Mouse (Mus musculus): ENCODE results near the gene Nin. TPM values are rescaled to one million over a fixed set of nuclear protein-coding genes. Genes with fewer than 3 reads are reported as not detected.

The Nin gene
- total RNA-seq, 2 experiments from 2014 or later = 61.9 to 79.5 TPM

DNA sequence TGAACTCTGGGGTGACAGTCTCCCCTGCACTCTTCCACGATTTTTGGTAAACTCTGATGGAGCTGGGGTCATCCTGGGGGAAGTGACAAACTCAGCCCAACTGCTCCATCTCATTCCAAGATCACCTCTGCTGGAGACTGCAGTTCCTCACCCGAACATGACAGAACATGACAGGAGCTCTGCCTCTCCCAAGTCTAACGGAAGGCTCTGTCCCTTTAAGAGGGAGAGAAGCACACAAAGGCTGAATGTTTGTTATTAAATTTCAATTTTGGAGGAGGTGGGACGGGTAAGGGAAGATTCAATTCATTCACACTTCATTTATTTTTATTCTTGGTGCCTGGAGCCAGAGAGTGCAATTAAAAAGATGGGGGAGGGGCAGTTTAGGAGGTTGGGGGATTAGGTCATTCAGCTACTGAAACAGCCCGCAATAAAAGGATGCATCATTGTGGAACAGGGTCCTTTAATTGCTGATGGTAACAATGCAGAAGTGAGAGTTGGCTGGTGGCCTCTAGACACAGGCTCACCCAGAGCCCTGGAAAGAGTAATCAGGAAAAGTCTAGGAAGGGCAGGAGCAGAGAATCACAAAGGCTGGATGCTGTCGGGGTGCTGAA lies 44.8 kb downstream of the Nin start:
- Histone ChIP-seq H3K27ac (no peak overlapping the region), H3K4me3 (no peak overlapping the region)
- no peak for TF ChIP-seq CTCF (conservative IDR thresholded peaks at IDR 0.05)
- no peak for DNase-seq (ENCODE audit: low spot score in 2 of 2)

- DNase-seq (ENCODE audit: low spot score in 2 of 2) = peak in 1 of 2 experiments; percentile 45
- Histone ChIP-seq H3K27ac (no peak overlapping the region), H3K4me3 (no peak overlapping the region)
- TF ChIP-seq CTCF (conservative IDR thresholded peaks at IDR 0.05) = no peak
Measured at GRCm38 (mm10) chr12:70067849-70068248, 45.7 kb downstream of the Nin start.

DNA sequence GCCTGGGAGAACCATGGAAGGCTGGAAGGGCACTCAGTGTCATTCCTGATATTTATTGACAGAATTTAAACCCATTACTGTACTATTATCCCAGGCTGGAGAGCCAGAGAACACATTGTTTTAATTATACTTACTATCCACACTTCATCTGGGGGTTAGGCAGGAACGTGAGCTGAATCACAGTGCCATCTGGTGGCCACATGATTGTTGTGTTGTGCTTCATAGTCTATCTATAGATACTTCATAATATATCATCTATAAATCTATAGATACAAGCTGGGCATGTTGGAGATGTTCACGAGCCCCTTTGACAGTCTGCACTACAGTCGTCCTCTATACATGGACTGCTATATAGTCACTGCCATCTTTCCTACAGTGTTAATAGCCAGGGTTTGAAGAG lies 51.4 kb downstream of the Nin start:
- no peak overlapping the region for H3K27ac ChIP-seq
- TF ChIP-seq CTCF (conservative IDR thresholded peaks at IDR 0.05) = peak; percentile 90
- DNase-seq (ENCODE audit: low spot score in 2 of 2) = peak in 1 of 2 experiments; percentile 36
- H3K4me3 ChIP-seq = no peak overlapping the region

GRCm38 (mm10) chr12:70058956-70059851 lies 54.3 kb downstream of the Nin start:
- peak; percentile 64 for TF ChIP-seq CTCF (conservative IDR thresholded peaks at IDR 0.05)
- H3K27ac ChIP-seq = peak overlapping the region; percentile 68

DNA sequence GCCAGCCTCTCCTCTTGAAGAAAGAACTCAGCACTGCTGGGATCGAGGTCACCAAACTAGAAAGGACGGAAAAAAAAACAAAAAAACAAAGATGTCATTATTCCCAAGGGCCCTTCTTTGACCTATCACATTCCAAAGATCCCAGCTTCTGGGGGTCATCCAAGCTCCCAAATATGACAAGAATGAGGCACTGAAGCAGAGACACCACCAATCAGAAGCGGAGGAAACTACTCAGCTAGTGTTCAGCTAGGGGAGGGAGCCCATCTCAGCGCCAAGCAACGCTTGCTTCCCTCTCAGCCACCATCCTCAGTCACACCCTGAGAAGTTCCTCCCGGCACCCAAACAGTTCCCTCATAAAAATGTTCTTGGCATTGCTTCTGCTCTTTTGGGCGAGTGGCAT lies 62.8 kb downstream of the Nin start:
- H3K4me3 ChIP-seq = no peak overlapping the region
- TF ChIP-seq CTCF (conservative IDR thresholded peaks at IDR 0.05) = no peak
- H3K27ac ChIP-seq = 0 out of 2 replicates have a peak overlapping the region, but pooled peaks have one; percentile 39
- no peak for DNase-seq (ENCODE audit: low spot score in 2 of 2)

More at GRCm38 (mm10) chr12:70058956-70059851, 54.3 kb downstream of the Nin start:
- DNase-seq (ENCODE audit: low spot score in 2 of 2) = no peak
- no peak overlapping the region for H3K4me3 ChIP-seq

DNA sequence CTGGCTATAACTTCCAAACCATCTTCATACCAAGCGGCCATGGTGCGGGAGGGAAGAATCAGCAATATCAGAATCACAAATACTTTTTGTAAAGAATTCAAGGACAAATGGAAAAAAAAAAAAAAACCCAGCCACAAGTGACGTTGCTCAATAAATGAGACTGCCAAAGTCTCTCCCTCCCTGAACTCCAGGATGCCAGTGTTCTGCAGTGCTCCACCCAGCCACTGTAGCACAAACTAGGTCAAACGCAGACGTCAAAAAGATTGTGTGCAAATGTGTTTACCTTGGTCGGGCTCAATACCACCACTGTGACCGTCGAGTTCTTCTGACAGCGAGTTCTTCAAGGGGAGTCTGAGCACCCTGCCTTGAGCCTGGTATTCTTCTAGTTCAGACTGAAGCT lies 64.8 kb downstream of the Nin start:
- TF ChIP-seq CTCF (conservative IDR thresholded peaks at IDR 0.05) = no peak
- Histone ChIP-seq H3K27ac (no peak overlapping the region), H3K4me3 (no peak overlapping the region)
- no peak for DNase-seq (ENCODE audit: low spot score in 2 of 2)

DNA sequence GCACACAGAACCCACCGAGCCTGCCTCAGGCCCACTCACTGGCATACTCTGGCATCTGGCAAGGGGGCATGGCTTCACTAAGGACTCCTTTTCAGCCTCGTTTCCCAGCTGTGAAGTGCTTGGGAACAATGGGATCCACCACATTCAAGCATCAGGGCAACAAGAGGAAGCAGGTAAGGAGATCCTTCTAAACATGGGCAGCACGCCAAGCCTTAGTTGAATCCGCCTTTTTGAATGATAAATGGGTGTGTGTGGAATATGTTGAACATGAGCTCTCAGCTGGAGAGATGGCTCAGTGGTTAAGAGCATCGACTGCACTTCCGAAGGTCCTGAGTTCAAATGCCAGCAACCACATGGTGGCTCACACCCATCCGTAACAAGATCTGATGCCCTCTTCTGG lies 66.2 kb downstream of the Nin start:
- 0 out of 2 replicates have a peak overlapping the region, but pooled peaks have one; percentile 2 for H3K27ac ChIP-seq
- peak; percentile 38; the same call in 1 of the 2 replicates for TF ChIP-seq CTCF (conservative IDR thresholded peaks at IDR 0.05)
- no peak overlapping the region for H3K4me3 ChIP-seq
- no peak for DNase-seq (ENCODE audit: low spot score in 2 of 2)

GRCm38 (mm10) chr12:70044353-70044752 lies 69.2 kb downstream of the Nin start:
- Histone ChIP-seq H3K4me3 (no peak overlapping the region), H3K27ac (peak overlapping the region; percentile 82)
- TF ChIP-seq CTCF (conservative IDR thresholded peaks at IDR 0.05) = no peak
- DNase-seq (ENCODE audit: low spot score in 2 of 2) = no peak

DNA sequence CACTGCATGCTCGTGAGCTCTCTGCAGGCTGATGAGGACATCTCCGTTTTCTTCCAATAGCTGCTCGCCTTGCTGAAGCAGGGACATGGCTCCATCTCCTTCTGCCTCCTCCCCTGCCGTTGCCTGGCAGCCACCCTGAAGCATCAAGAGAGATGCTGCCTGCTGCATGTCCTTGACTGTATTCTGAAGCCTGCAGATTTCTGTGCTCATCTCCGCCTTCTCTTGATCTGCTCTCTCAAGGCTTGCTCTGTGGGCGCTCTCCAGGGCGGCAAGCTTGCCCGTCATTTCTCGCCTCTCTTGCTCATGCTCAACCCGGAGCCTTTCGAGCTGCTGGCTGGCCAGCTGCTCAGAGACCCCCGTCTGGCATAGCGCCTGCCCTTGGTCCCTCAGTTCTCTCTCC lies 70.1 kb downstream of the Nin start:
- peak; percentile 52 to 79 for DNase-seq (ENCODE audit: low spot score in 2 of 2)
- H3K27ac ChIP-seq = peak overlapping the region; percentile 82
- TF ChIP-seq CTCF (conservative IDR thresholded peaks at IDR 0.05) = no peak
- H3K4me3 ChIP-seq = no peak overlapping the region

DNA sequence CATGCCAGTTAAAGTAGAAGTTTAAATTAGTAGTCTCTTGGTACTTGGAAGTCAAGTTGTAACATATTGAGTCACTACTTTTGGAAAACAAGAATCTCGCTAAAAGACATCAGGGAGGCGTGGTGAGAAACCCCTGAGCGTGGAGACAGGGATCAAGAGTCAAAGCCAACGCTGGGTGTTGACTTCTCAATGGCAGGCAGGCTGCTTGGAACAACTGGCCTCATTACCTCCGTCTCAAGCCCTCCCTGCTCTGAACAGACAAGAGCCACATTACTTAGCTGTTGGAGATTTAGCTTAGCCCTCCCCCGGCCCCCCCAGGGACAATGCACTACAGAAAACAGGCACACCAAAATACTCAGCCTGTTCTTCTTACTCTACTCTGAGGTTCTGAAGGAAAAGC lies 72.5 kb downstream of the Nin start:
- no peak for TF ChIP-seq CTCF (conservative IDR thresholded peaks at IDR 0.05)
- no peak for DNase-seq (ENCODE audit: low spot score in 2 of 2)
- H3K27ac ChIP-seq = no peak overlapping the region
- H3K4me3 ChIP-seq = no peak overlapping the region

GRCm38 (mm10) chr12:70036722-70037305 lies 76.7 kb downstream of the Nin start:
- H3K27ac ChIP-seq = peak overlapping the region; percentile 71
- no peak for DNase-seq (ENCODE audit: low spot score in 2 of 2)
- peak; percentile 62 for TF ChIP-seq CTCF (conservative IDR thresholded peaks at IDR 0.05)
- peak overlapping the region; percentile 33; the same call in 1 of the 2 replicates for H3K4me3 ChIP-seq

DNA sequence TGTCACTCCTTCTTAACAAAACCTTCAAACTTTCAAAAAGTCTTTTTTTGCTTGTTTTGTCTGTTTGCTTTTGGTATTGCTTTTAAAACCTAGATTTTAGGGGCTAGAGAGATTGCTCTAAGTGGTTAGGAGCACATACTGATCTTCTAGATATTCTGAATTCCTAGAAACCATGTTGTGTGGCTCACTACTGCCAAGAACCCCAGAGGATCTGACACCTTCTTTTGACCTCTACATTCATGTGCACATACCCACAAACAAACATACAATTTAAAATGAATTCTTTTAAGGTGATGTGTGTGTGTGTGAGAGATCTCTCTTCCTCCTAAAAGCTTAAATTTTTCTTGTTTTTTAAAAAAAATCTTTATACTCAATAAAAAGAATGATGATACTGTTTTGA lies 87.3 kb downstream of the Nin start:
- no peak overlapping the region for H3K4me3 ChIP-seq
- no peak for TF ChIP-seq CTCF (conservative IDR thresholded peaks at IDR 0.05)
- H3K27ac ChIP-seq = no peak overlapping the region
- DNase-seq (ENCODE audit: low spot score in 2 of 2) = no peak

GRCm38 (mm10) chr12:70025431-70025830 lies 88.1 kb downstream of the Nin start:
- Histone ChIP-seq H3K4me3 (no peak overlapping the region), H3K27ac (no peak overlapping the region)
- DNase-seq (ENCODE audit: low spot score in 2 of 2) = no peak
- TF ChIP-seq CTCF (conservative IDR thresholded peaks at IDR 0.05) = no peak
